ENCODE assay signal across 9 mouse cellular contexts in genomic region chr12:80091080-80091479, GRCm38 (mm10). TPM values are rescaled to one million over a fixed set of nuclear protein-coding genes. Genes with fewer than 3 reads are reported as not detected.
DNase-seq lines count a peak whose midpoint lies in the region; ATAC-seq and TF ChIP-seq lines count a peak whose summit lies in the region.
"Had no signal": no experiment of that assay in that cellular context is flagged by ENCODE, and none has a peak within 500 bp of the region (broad histone marks: within the 10 kb centered on the region; RNA-seq: fewer than 3 reads in every experiment).

No protein-coding gene starts in this region.

- peak; percentile 20 for DNase-seq in embryonic facial prominence, embryonic 11.5 days (ENCODE audit: low spot score)
- DNase-seq in ovary, postnatal 14 days (ENCODE audit: low spot score) = no peak
- no peak for DNase-seq in forebrain, postnatal 0 days
- DNase-seq in right cerebral cortex, postnatal 14 days = no peak
- DNase-seq: thymus, postnatal 14 days had no signal

- no peaks in the 10 kb centered on the region for H3K9me3 ChIP-seq in hindbrain, embryonic 13.5 days
- no peaks in the 10 kb centered on the region for H3K9me3 ChIP-seq in hindbrain, embryonic 12.5 days (replicated peaks)
- H3K9me3 ChIP-seq in ES-Bruce4 (replicated peaks; ENCODE audit: control insufficient read depth, insufficient read depth, low read length, poor library complexity, severe bottlenecking) = no peaks in the 10 kb centered on the region
- no peaks in the 10 kb centered on the region for H3K9me3 ChIP-seq in embryonic facial prominence, embryonic 11.5 days (replicated peaks; ENCODE audit: control insufficient read depth, low read length)
- H3K9me3 ChIP-seq in liver, embryonic 12.5 days (replicated peaks) = no peaks in the 10 kb centered on the region
- no peaks in the 10 kb centered on the region for H3K9me3 ChIP-seq in forebrain, postnatal 0 days (ENCODE audit: low read length)

- 59% methylated on average over 8 of the region's 8 CpGs for WGBS in hindbrain, embryonic 13.5 days
- 49% methylated on average over 8 of the region's 8 CpGs for WGBS in hindbrain, embryonic 12.5 days
- 34% methylated on average over 8 of the region's 8 CpGs for WGBS in embryonic facial prominence, embryonic 11.5 days
- WGBS in liver, embryonic 12.5 days (ENCODE audit: insufficient replicate concordance) = 24% methylated on average over 8 of the region's 8 CpGs
- WGBS in forebrain, postnatal 0 days = 62% methylated on average over 8 of the region's 8 CpGs

- TF ChIP-seq CTCF in ES-Bruce4 (IDR thresholded peaks at IDR 0.05; ENCODE audit: low read depth, low read length) = no peak
- no peak for TF ChIP-seq CTCF in forebrain, postnatal 0 days (IDR thresholded peaks at IDR 0.05; ENCODE audit: low read depth)

- no peak overlapping the region for H3K4me2 ChIP-seq in hindbrain, embryonic 13.5 days
- no peak overlapping the region for H3K4me2 ChIP-seq in hindbrain, embryonic 12.5 days (replicated peaks)
- H3K4me2 ChIP-seq in embryonic facial prominence, embryonic 11.5 days (ENCODE audit: low read depth, low read length) = no peak overlapping the region
- H3K4me2 ChIP-seq in liver, embryonic 12.5 days = peak overlapping the region; percentile 42
- H3K4me2 ChIP-seq in forebrain, postnatal 0 days (ENCODE audit: low read depth) = no peak overlapping the region

- no peaks in the 10 kb centered on the region for H3K27me3 ChIP-seq in hindbrain, embryonic 13.5 days
- no peaks in the 10 kb centered on the region for H3K27me3 ChIP-seq in hindbrain, embryonic 12.5 days
- H3K27me3 ChIP-seq in ES-Bruce4 (ENCODE audit: control insufficient read depth, insufficient read depth, low read length, poor library complexity, severe bottlenecking) = no peaks in the 10 kb centered on the region
- H3K27me3 ChIP-seq in embryonic facial prominence, embryonic 11.5 days (ENCODE audit: control insufficient read depth, insufficient read depth, low read length) = no peaks in the 10 kb centered on the region
- no peaks in the 10 kb centered on the region for H3K27me3 ChIP-seq in liver, embryonic 12.5 days (replicated peaks)
- H3K27me3 ChIP-seq in forebrain, postnatal 0 days (ENCODE audit: insufficient read depth, low read length) = no peaks in the 10 kb centered on the region

- no peak for ATAC-seq in hindbrain, embryonic 13.5 days (ENCODE audit: low FRiP score)
- no peak for ATAC-seq in hindbrain, embryonic 12.5 days (ENCODE audit: low FRiP score)
- ATAC-seq in embryonic facial prominence, embryonic 11.5 days (replicated peaks; ENCODE audit: insufficient number of reproducible peaks, low FRiP score, low TSS enrichment, low read depth) = no peak
- ATAC-seq in liver, embryonic 12.5 days = peak; percentile 68
- ATAC-seq in forebrain, postnatal 0 days = no peak

- TF ChIP-seq EP300 in ES-Bruce4 (IDR thresholded peaks at IDR 0.05; ENCODE audit: insufficient read depth, low read depth, low read length) = peak; percentile 82

- 0 out of 2 replicates have a peak overlapping the region, but pooled peaks have one; percentile 8 for H3K9ac ChIP-seq in hindbrain, embryonic 13.5 days
- no peak overlapping the region for H3K9ac ChIP-seq in hindbrain, embryonic 12.5 days
- H3K9ac ChIP-seq in ES-Bruce4 (ENCODE audit: low read depth, poor library complexity, severe bottlenecking) = no peak overlapping the region
- no peak overlapping the region for H3K9ac ChIP-seq in embryonic facial prominence, embryonic 11.5 days (replicated peaks; ENCODE audit: low read length)
- H3K9ac ChIP-seq in liver, embryonic 12.5 days = no peak overlapping the region
- no peak overlapping the region for H3K9ac ChIP-seq in forebrain, postnatal 0 days

- H3K4me1 ChIP-seq in hindbrain, embryonic 13.5 days (replicated peaks) = peaks cover 5% of the 10 kb centered on the region; the same call in 1 of the 2 replicates
- peaks cover 4% of the 10 kb centered on the region; the same call in 1 of the 2 replicates for H3K4me1 ChIP-seq in hindbrain, embryonic 12.5 days
- H3K4me1 ChIP-seq in ES-Bruce4 (ENCODE audit: control insufficient read depth, insufficient read depth, low read length) = peaks cover 4% of the 10 kb centered on the region
- no peaks in the 10 kb centered on the region for H3K4me1 ChIP-seq in embryonic facial prominence, embryonic 11.5 days (ENCODE audit: control insufficient read depth, insufficient read depth, low read length)
- H3K4me1 ChIP-seq in liver, embryonic 12.5 days = peaks cover 71% of the 10 kb centered on the region
- H3K4me1 ChIP-seq in forebrain, postnatal 0 days (ENCODE audit: insufficient read depth) = no peaks in the 10 kb centered on the region

- H3K36me3 ChIP-seq in hindbrain, embryonic 13.5 days = no peaks in the 10 kb centered on the region
- H3K36me3 ChIP-seq in hindbrain, embryonic 12.5 days = no peaks in the 10 kb centered on the region
- no peaks in the 10 kb centered on the region for H3K36me3 ChIP-seq in ES-Bruce4 (ENCODE audit: control insufficient read depth, insufficient read depth, low read length, poor library complexity, severe bottlenecking)
- no peaks in the 10 kb centered on the region for H3K36me3 ChIP-seq in embryonic facial prominence, embryonic 11.5 days (replicated peaks; ENCODE audit: control insufficient read depth, insufficient read depth, low read depth, low read length)
- H3K36me3 ChIP-seq in liver, embryonic 12.5 days = no peaks in the 10 kb centered on the region
- no peaks in the 10 kb centered on the region for H3K36me3 ChIP-seq in forebrain, postnatal 0 days (ENCODE audit: insufficient read depth)

- H3K27ac ChIP-seq in hindbrain, embryonic 13.5 days = no peak overlapping the region
- no peak overlapping the region for H3K27ac ChIP-seq in hindbrain, embryonic 12.5 days
- no peak overlapping the region for H3K27ac ChIP-seq in ES-Bruce4 (ENCODE audit: insufficient read depth, low read length)
- H3K27ac ChIP-seq in embryonic facial prominence, embryonic 11.5 days (replicated peaks; ENCODE audit: low read depth, low read length) = no peak overlapping the region
- H3K27ac ChIP-seq in liver, embryonic 12.5 days = peak overlapping the region; percentile 55
- no peak overlapping the region for H3K27ac ChIP-seq in forebrain, postnatal 0 days (ENCODE audit: low read depth, low read length)

- TF ChIP-seq POLR2A in ES-Bruce4 (IDR thresholded peaks at IDR 0.05; ENCODE audit: insufficient read depth, low read length) = no peak

- H3K4me3 ChIP-seq in hindbrain, embryonic 13.5 days = no peak overlapping the region
- H3K4me3 ChIP-seq in hindbrain, embryonic 12.5 days = no peak overlapping the region
- no peak overlapping the region for H3K4me3 ChIP-seq in ES-Bruce4 (ENCODE audit: low read depth, low read length)
- no peak overlapping the region for H3K4me3 ChIP-seq in embryonic facial prominence, embryonic 11.5 days (ENCODE audit: low read depth, low read length)
- no peak overlapping the region for H3K4me3 ChIP-seq in liver, embryonic 12.5 days
- no peak overlapping the region for H3K4me3 ChIP-seq in forebrain, postnatal 0 days (ENCODE audit: low read depth, low read length)

RNA-seq across cellular contexts. Expression of gene Zfp36l1, which starts 21.7 kb away (rescaled TPM):
- polyA plus RNA-seq in hindbrain, embryonic 13.5 days (2015; fragmentation: Nextera tagmentation; extraction: Ambion mirVana) = 44.6 and 53.1 TPM in 2 replicates
- 87.2 and 92.3 TPM in 2 replicates for polyA plus RNA-seq in hindbrain, embryonic 12.5 days (2016; fragmentation: Nextera tagmentation; extraction: Ambion mirVana)
- 71.6 and 75.7 TPM in 2 replicates for polyA plus RNA-seq in ES-Bruce4 (2011; ENCODE audit: insufficient read depth, insufficient read length, low read depth, missing spikeins)
- polyA plus RNA-seq in embryonic facial prominence, embryonic 11.5 days (2014; fragmentation: Nextera tagmentation; extraction: Ambion mirVana) = 154 and 160 TPM in 2 replicates
- 23.9 and 24.2 TPM in 2 replicates for polyA plus RNA-seq in liver, embryonic 12.5 days (2016; fragmentation: Nextera tagmentation; extraction: Ambion mirVana)
- total RNA-seq in forebrain, postnatal 0 days (2014; rRNA removed) = 15.3 and 24.1 TPM in 2 replicates
- 37.0 and 43.8 TPM in 2 replicates for polyA plus RNA-seq in forebrain, postnatal 0 days (2015; fragmentation: Nextera tagmentation; extraction: Ambion mirVana)
